ENCODE assay signal across 8 mouse cellular contexts in the genomic region with DNA sequence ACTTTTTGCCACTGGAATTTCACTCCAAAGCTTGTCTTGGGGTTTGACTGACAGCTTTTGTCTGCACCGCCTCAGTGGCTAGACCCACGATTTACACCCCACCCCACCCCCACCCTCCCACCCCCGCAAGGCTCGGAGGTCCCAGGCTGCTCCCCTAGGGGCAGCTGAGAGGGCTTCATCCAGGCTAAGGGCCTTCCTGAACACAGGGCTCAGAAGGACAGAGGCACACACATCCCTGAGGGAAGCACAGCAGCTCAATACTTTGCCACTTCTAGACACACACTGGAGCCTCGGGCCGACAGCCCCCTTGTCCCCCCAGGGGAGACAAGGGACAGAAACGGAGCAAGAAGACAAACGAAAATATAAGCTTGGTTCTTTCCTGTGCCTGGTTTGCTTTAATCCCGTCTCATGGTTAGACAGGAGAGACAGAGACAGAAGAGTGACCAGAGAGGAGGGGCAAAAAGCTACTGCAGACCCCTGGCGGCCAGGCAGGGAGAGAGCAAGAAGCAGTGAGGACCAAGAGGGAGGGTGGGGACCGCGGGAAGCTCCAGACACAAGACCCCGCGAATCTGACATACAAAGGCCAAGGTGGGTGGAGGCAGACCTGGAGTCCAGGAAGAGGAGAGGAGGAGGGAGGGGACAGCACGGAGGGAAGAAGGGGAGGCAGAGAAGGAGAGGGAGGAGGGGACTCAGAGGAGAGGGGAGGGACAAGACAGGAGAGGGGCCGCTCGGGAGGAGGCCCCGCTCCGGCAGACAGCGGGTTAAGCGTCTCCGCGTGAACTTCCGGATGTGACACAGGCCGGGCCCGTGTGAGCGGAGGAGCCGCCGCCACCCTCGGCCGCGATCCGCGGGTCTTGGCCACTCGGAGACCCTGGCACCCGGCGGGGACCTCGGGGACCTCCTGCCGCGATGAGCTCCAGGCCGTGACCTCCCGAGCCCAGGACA. TPM values are rescaled to one million over a fixed set of nuclear protein-coding genes. Genes with fewer than 3 reads are reported as not detected.
A peak's percentile ranks its signal among the peaks of the same experiment; 100 is the strongest.
DNase-seq lines count a peak whose midpoint lies in the region; ATAC-seq and TF ChIP-seq lines count a peak whose summit lies in the region.

Gene Meis3, plus strand, starts transcription at position 494 of the 945 bp plus-strand sequence.

- no peak for ATAC-seq in erythroblast, adult 5-6 weeks (replicated peaks; ENCODE audit: low FRiP score, poor library complexity, severe bottlenecking)
- peak; percentile 87 for ATAC-seq in hindbrain, embryonic 15.5 days (ENCODE audit: low FRiP score, low read depth)
- peak; percentile 92 for ATAC-seq in midbrain, embryonic 11.5 days (ENCODE audit: low FRiP score)

- H3K4me3 ChIP-seq in erythroblast, embryonic 14.5 days (replicated peaks), result peak within 1 kb of the TSS; percentile 29
- H3K4me3 ChIP-seq in hindbrain, embryonic 15.5 days, result peak within 1 kb of the TSS; percentile 56
- H3K4me3 ChIP-seq in limb, embryonic 10.5 days, result peak within 1 kb of the TSS; percentile 52
- peak within 1 kb of the TSS; percentile 73 for H3K4me3 ChIP-seq in midbrain, embryonic 11.5 days (ENCODE audit: low read depth, low read length)
- H3K4me3 ChIP-seq in spleen, adult 2 months (ENCODE audit: extremely low read depth, insufficient read depth, insufficient read length), result peak within 1 kb of the TSS; percentile 72

- TF ChIP-seq CTCF in spleen, adult 2 months (IDR thresholded peaks at IDR 0.05; ENCODE audit: extremely low read depth, insufficient read depth, insufficient read length, insufficient replicate concordance), result no peak

- H3K9me3 ChIP-seq in erythroblast, embryonic 14.5 days (ENCODE audit: control insufficient read depth, low read length), result no peaks in the 10 kb centered on the region
- H3K9me3 ChIP-seq in hindbrain, embryonic 15.5 days, result no peaks in the 10 kb centered on the region
- 0 out of 2 replicates have a peak, but pooled peaks cover 2% of the 10 kb centered on the region for H3K9me3 ChIP-seq in limb, embryonic 10.5 days (replicated peaks)
- no peaks in the 10 kb centered on the region; the same call in 1 of the 2 replicates for H3K9me3 ChIP-seq in midbrain, embryonic 11.5 days (ENCODE audit: control insufficient read depth, low read length)

- H3K4me2 ChIP-seq in hindbrain, embryonic 15.5 days, result peak within 1 kb of the TSS; percentile 82
- peak within 1 kb of the TSS; percentile 53 for H3K4me2 ChIP-seq in midbrain, embryonic 11.5 days

- TF ChIP-seq POLR2A in spleen, adult 2 months (IDR thresholded peaks at IDR 0.05; ENCODE audit: low read depth, low read length), result no peak

- peak within 1 kb of the TSS; percentile 72 for H3K27ac ChIP-seq in hindbrain, embryonic 15.5 days (replicated peaks)
- peak within 1 kb of the TSS; percentile 66 for H3K27ac ChIP-seq in limb, embryonic 10.5 days
- peak within 1 kb of the TSS; percentile 38 for H3K27ac ChIP-seq in midbrain, embryonic 11.5 days (ENCODE audit: low read depth, low read length)
- H3K27ac ChIP-seq in spleen, adult 2 months (ENCODE audit: insufficient read depth, low read length), result 0 out of 2 replicates have a peak within 1 kb of the TSS, but pooled peaks have one; percentile 21

- H3K9ac ChIP-seq in hindbrain, embryonic 15.5 days, result peak within 1 kb of the TSS; percentile 73
- peak within 1 kb of the TSS; percentile 86 for H3K9ac ChIP-seq in midbrain, embryonic 11.5 days (ENCODE audit: low read length)

- WGBS in hindbrain, embryonic 15.5 days, result 0% methylated on average over 37 of the region's 42 CpGs
- under 1% methylated on average over 42 of the region's 42 CpGs for WGBS in limb, embryonic 10.5 days
- WGBS in midbrain, embryonic 11.5 days, result under 1% methylated on average over 42 of the region's 42 CpGs
- 1% methylated on average over 40 of the region's 42 CpGs for WGBS in spleen, adult 2 months

- peaks cover 55% of the 10 kb centered on the region for H3K27me3 ChIP-seq in erythroblast, embryonic 14.5 days (ENCODE audit: control insufficient read depth)
- no peaks in the 10 kb centered on the region for H3K27me3 ChIP-seq in hindbrain, embryonic 15.5 days
- H3K27me3 ChIP-seq in limb, embryonic 10.5 days (ENCODE audit: low read depth, poor library complexity, severe bottlenecking), result peaks cover 79% of the 10 kb centered on the region
- no peaks in the 10 kb centered on the region for H3K27me3 ChIP-seq in midbrain, embryonic 11.5 days (ENCODE audit: control insufficient read depth, insufficient read depth, low read length)
- H3K27me3 ChIP-seq in spleen, adult 2 months (ENCODE audit: control insufficient read depth, insufficient read depth, low read length), result peaks cover 5% of the 10 kb centered on the region

- H3K36me3 ChIP-seq in erythroblast, embryonic 14.5 days (ENCODE audit: control insufficient read depth), result no peaks in the 10 kb centered on the region
- peaks cover 23% of the 10 kb centered on the region for H3K36me3 ChIP-seq in hindbrain, embryonic 15.5 days
- no peaks in the 10 kb centered on the region; the same call in 1 of the 2 replicates for H3K36me3 ChIP-seq in limb, embryonic 10.5 days
- H3K36me3 ChIP-seq in midbrain, embryonic 11.5 days (ENCODE audit: control insufficient read depth, insufficient read depth, low read length), result peaks cover 8% of the 10 kb centered on the region
- H3K36me3 ChIP-seq in spleen, adult 2 months (ENCODE audit: control insufficient read depth, insufficient read depth, low read length), result no peaks in the 10 kb centered on the region

- peak; percentile 60 to 68 for DNase-seq in cerebellum, adult 18-20 months
- peak; percentile 63 to 71 for DNase-seq in frontal cortex, postnatal 10 days (ENCODE audit: low spot score in 2 of 2)
- DNase-seq in limb, embryonic 10.5 days (ENCODE audit: low spot score), result peak; percentile 63
- peak; percentile 97 for DNase-seq in midbrain, embryonic 11.5 days (ENCODE audit: low spot score, missing footprints)
- DNase-seq in spleen, adult 2 months (ENCODE audit: low read depth in 1 of 2, low spot score in 2 of 2), result peak in 1 of 2 experiments; percentile 48

- H3K4me1 ChIP-seq in erythroblast, embryonic 14.5 days (ENCODE audit: control insufficient read depth), result no peaks in the 10 kb centered on the region
- peaks cover 42% of the 10 kb centered on the region for H3K4me1 ChIP-seq in hindbrain, embryonic 15.5 days (replicated peaks)
- H3K4me1 ChIP-seq in limb, embryonic 10.5 days, result peaks cover 47% of the 10 kb centered on the region
- peaks cover 15% of the 10 kb centered on the region for H3K4me1 ChIP-seq in midbrain, embryonic 11.5 days (ENCODE audit: control insufficient read depth, insufficient read depth, low read length)
- peaks cover 2% of the 10 kb centered on the region; the same call in 1 of the 2 replicates for H3K4me1 ChIP-seq in spleen, adult 2 months (ENCODE audit: control insufficient read depth, insufficient read depth, insufficient read length)

RNA-seq across cellular contexts. Expression of gene Meis3, which starts in this region (rescaled TPM):
- 0.07 TPM in 1 of 2 replicates, not detected in the other for polyA plus RNA-seq in erythroblast, embryonic 14.5 days (2012)
- total RNA-seq in erythroblast, adult 5-6 weeks (2015; ENCODE audit: low replicate concordance), result not detected in 2 replicates
- total RNA-seq in erythroblast, adult 5-6 weeks (2017; ENCODE audit: low replicate concordance), result 0.28 and 1.7 TPM in 2 replicates
- polyA plus RNA-seq in hindbrain, embryonic 15.5 days (2015; fragmentation: Nextera tagmentation; extraction: Ambion mirVana), result 120 and 134 TPM in 2 replicates
- 17.8 and 20.9 TPM in 2 replicates for polyA plus RNA-seq in limb, embryonic 10.5 days (2016; fragmentation: Nextera tagmentation; extraction: Ambion mirVana)
- polyA plus RNA-seq in midbrain, embryonic 11.5 days (2014; fragmentation: Nextera tagmentation; extraction: Ambion mirVana), result 74.7 and 80.7 TPM in 2 replicates
- polyA plus RNA-seq in spleen, adult 2 months (2012; rRNA removed), result 21.9 and 28.7 TPM in 2 replicates

Comparison
In these comparisons a context has a peak if more than half of its experiments do, and no peak if none do; other contexts are left out.
1. RNA of gene Meis3 (polyA plus RNA-seq): 120 to 134 TPM in hindbrain, embryonic 15.5 days, 74.7 to 80.7 TPM in midbrain, embryonic 11.5 days, 21.9 to 28.7 TPM in spleen, adult 2 months and 17.8 to 20.9 TPM in limb, embryonic 10.5 days; 0.07 TPM in erythroblast, embryonic 14.5 days; every median in the first group is over 10 times any median in the second.
2. H3K27ac ChIP-seq: peak in every context shown above with its lines; median percentile 72 in hindbrain, embryonic 15.5 days; 66 in limb, embryonic 10.5 days; 38 in midbrain, embryonic 11.5 days; 21 in spleen, adult 2 months.
3. Peak in every context shown above with its lines, with median percentiles within 50 percentile points of each other: H3K4me3 ChIP-seq.